Mouse (Mus musculus): ENCODE data around the gene Tmem210. TPM values are rescaled to one million over a fixed set of nuclear protein-coding genes. Genes with fewer than 3 reads are reported as not detected.

Tmem210 gene
- polyA plus RNA-seq, 1 experiment: not detected

- no peaks in the 10 kb centered on the region for H3K27me3 ChIP-seq (ENCODE audit: control insufficient read depth, insufficient read depth, low read length)
- no peak overlapping the region for H3K27ac ChIP-seq (ENCODE audit: insufficient read depth, low read depth, low read length)
- H3K4me1 ChIP-seq (ENCODE audit: control insufficient read depth, insufficient read depth, insufficient read length, low read length): peaks cover 5% of the 10 kb centered on the region
- no peak for TF ChIP-seq POLR2A (IDR thresholded peaks at IDR 0.05; ENCODE audit: low read depth, low read length)
- no peak for TF ChIP-seq CTCF (IDR thresholded peaks at IDR 0.05; ENCODE audit: extremely low read depth, insufficient read length, insufficient replicate concordance, low read depth, low read length)
- no peak overlapping the region for H3K4me3 ChIP-seq (ENCODE audit: low read depth, low read length)
- no peaks in the 10 kb centered on the region for H3K36me3 ChIP-seq (ENCODE audit: control insufficient read depth, insufficient read depth, low read length)
- WGBS: 67% methylated on average over 2 of the region's 2 CpGs
Measured at GRCm38 (mm10) chr2:25258887-25259286, 29.1 kb upstream of the Tmem210 start.

GRCm38 (mm10) chr2:25261870-25262269 is 26.1 kb upstream of the Tmem210 start:
- no peaks in the 10 kb centered on the region for H3K27me3 ChIP-seq (ENCODE audit: control insufficient read depth, insufficient read depth, low read length)
- TF ChIP-seq CTCF (IDR thresholded peaks at IDR 0.05; ENCODE audit: extremely low read depth, insufficient read length, insufficient replicate concordance, low read depth, low read length) (no peak), POLR2A (IDR thresholded peaks at IDR 0.05; ENCODE audit: low read depth, low read length) (no peak)
- peak overlapping the region; percentile 58 for H3K4me3 ChIP-seq (ENCODE audit: low read depth, low read length)
- no peaks in the 10 kb centered on the region for H3K36me3 ChIP-seq (ENCODE audit: control insufficient read depth, insufficient read depth, low read length)
- 28% methylated on average over 12 of the region's 12 CpGs for WGBS
- H3K27ac ChIP-seq (ENCODE audit: insufficient read depth, low read depth, low read length): peak overlapping the region; percentile 64
- H3K4me1 ChIP-seq (ENCODE audit: control insufficient read depth, insufficient read depth, insufficient read length, low read length): no peaks in the 10 kb centered on the region; the same call in 1 of the 2 replicates

- peaks cover 2% of the 10 kb centered on the region; the same call in 1 of the 2 replicates for H3K4me1 ChIP-seq (ENCODE audit: control insufficient read depth, insufficient read depth, insufficient read length, low read length)
- H3K27ac ChIP-seq (ENCODE audit: insufficient read depth, low read depth, low read length): peak within 1 kb of the TSS; percentile 98
- no peaks in the 10 kb centered on the region for H3K36me3 ChIP-seq (ENCODE audit: control insufficient read depth, insufficient read depth, low read length)
- TF ChIP-seq CTCF (IDR thresholded peaks at IDR 0.05; ENCODE audit: extremely low read depth, insufficient read length, insufficient replicate concordance, low read depth, low read length) (no peak), POLR2A (IDR thresholded peaks at IDR 0.05; ENCODE audit: low read depth, low read length) (peak; percentile 99)
- H3K4me3 ChIP-seq (ENCODE audit: low read depth, low read length): peak within 1 kb of the TSS; percentile 80
- no peaks in the 10 kb centered on the region for H3K27me3 ChIP-seq (ENCODE audit: control insufficient read depth, insufficient read depth, low read length)
- WGBS: under 1% methylated on average over 39 of the region's 39 CpGs
Measured at GRCm38 (mm10) chr2:25262291-25262767, 25.6 kb upstream of the Tmem210 start, which contains the start of gene Tprn. TSS of gene Tprn (plus strand) at chr2:25262618.

GRCm38 (mm10) chr2:25262795-25263622 is 24.9 kb upstream of the Tmem210 start:
- Histone ChIP-seq H3K4me3 (ENCODE audit: low read depth, low read length) (peak overlapping the region; percentile 80), H3K36me3 (ENCODE audit: control insufficient read depth, insufficient read depth, low read length) (peaks cover 3% of the 10 kb centered on the region; the same call in 1 of the 2 replicates), H3K27ac (ENCODE audit: insufficient read depth, low read depth, low read length) (peak overlapping the region; percentile 98), H3K4me1 (ENCODE audit: control insufficient read depth, insufficient read depth, insufficient read length, low read length) (peaks cover 4% of the 10 kb centered on the region; the same call in 1 of the 2 replicates), H3K27me3 (ENCODE audit: control insufficient read depth, insufficient read depth, low read length) (no peaks in the 10 kb centered on the region)
- no peak for TF ChIP-seq POLR2A (IDR thresholded peaks at IDR 0.05; ENCODE audit: low read depth, low read length)
- no peak for TF ChIP-seq CTCF (IDR thresholded peaks at IDR 0.05; ENCODE audit: extremely low read depth, insufficient read length, insufficient replicate concordance, low read depth, low read length)
- under 1% methylated on average over 82 of the region's 82 CpGs for WGBS

GRCm38 (mm10) chr2:25263623-25264285 is 24.2 kb upstream of the Tmem210 start:
- Histone ChIP-seq H3K4me3 (ENCODE audit: low read depth, low read length) (peak overlapping the region; percentile 80), H3K27me3 (ENCODE audit: control insufficient read depth, insufficient read depth, low read length) (no peaks in the 10 kb centered on the region), H3K36me3 (ENCODE audit: control insufficient read depth, insufficient read depth, low read length) (peaks cover 9% of the 10 kb centered on the region; the same call in 1 of the 2 replicates), H3K27ac (ENCODE audit: insufficient read depth, low read depth, low read length) (peak overlapping the region; percentile 98), H3K4me1 (ENCODE audit: control insufficient read depth, insufficient read depth, insufficient read length, low read length) (peaks cover 6% of the 10 kb centered on the region; the same call in 1 of the 2 replicates)
- no peak for TF ChIP-seq CTCF (IDR thresholded peaks at IDR 0.05; ENCODE audit: extremely low read depth, insufficient read length, insufficient replicate concordance, low read depth, low read length)
- no peak for TF ChIP-seq POLR2A (IDR thresholded peaks at IDR 0.05; ENCODE audit: low read depth, low read length)
- WGBS: 14% methylated on average over 12 of the region's 12 CpGs

GRCm38 (mm10) chr2:25264286-25264660 is 23.7 kb upstream of the Tmem210 start:
- peaks cover 14% of the 10 kb centered on the region for H3K36me3 ChIP-seq (ENCODE audit: control insufficient read depth, insufficient read depth, low read length)
- TF ChIP-seq POLR2A (IDR thresholded peaks at IDR 0.05; ENCODE audit: low read depth, low read length) (no peak), CTCF (IDR thresholded peaks at IDR 0.05; ENCODE audit: extremely low read depth, insufficient read length, insufficient replicate concordance, low read depth, low read length) (no peak)
- H3K4me1 ChIP-seq (ENCODE audit: control insufficient read depth, insufficient read depth, insufficient read length, low read length): peaks cover 6% of the 10 kb centered on the region; the same call in 1 of the 2 replicates
- H3K27ac ChIP-seq (ENCODE audit: insufficient read depth, low read depth, low read length): peak overlapping the region; percentile 98
- no peaks in the 10 kb centered on the region for H3K27me3 ChIP-seq (ENCODE audit: control insufficient read depth, insufficient read depth, low read length)
- WGBS: 25% methylated on average over 5 of the region's 5 CpGs
- H3K4me3 ChIP-seq (ENCODE audit: low read depth, low read length): peak overlapping the region; percentile 80
